Mouse (Mus musculus) MEL (cell line): ENCODE data around the gene Macrod2. TPM values are rescaled to one million over a fixed set of nuclear protein-coding genes. Genes with fewer than 3 reads are reported as not detected.

Source experiments
- DNase-seq: peaks from one replicate; pipeline ENCODE4 v3.0.0; 2011; ENCODE audit warnings: low read depth, low spot score
- H3K27ac ChIP-seq: 2 replicates; pipeline ENCODE4 v1.5.1; 2012; ENCODE audit warnings: low read depth, mild to moderate bottlenecking, control low read depth, low read length, moderate library complexity; ENCODE audit not compliant: control insufficient read depth
- H3K27me3 ChIP-seq, 2 experiments: fragments of 150-350 bp in 1 of 2; sonication (generic) in 1 of 2; 2 replicates each; pipeline ENCODE4 v1.6.1; 2012; ENCODE audit warnings: low read length in 2 of 2, mild to moderate bottlenecking in 2 of 2, improper control_type of control experiment in 1 of 2, moderate library complexity in 1 of 2; ENCODE audit not compliant: insufficient read depth in 2 of 2, control insufficient read depth in 1 of 2
- H3K36me3 ChIP-seq, 2 experiments: 2 replicates each; pipeline ENCODE4 v1.6.1; 2012 to 2014; ENCODE audit warnings: low read length in 2 of 2, improper control_type of control experiment in 1 of 2, inconsistent platforms in 1 of 2, mild to moderate bottlenecking in 1 of 2; ENCODE audit not compliant: insufficient read depth in 2 of 2, control insufficient read depth in 1 of 2
- H3K4me1 ChIP-seq, 2 experiments: fragments of 150-350 bp in 1 of 2; sonication (generic) in 1 of 2; 2 replicates each; pipeline ENCODE4 v1.6.1; 2012; ENCODE audit warnings: low read length in 2 of 2, improper control_type of control experiment in 1 of 2, mild to moderate bottlenecking in 1 of 2; ENCODE audit not compliant: insufficient read depth in 2 of 2, control insufficient read depth in 1 of 2
- H3K4me3 ChIP-seq, 2 experiments: fragments of 150-350 bp in 1 of 2; sonication (generic) in 1 of 2; 2 replicates each; pipeline ENCODE4 v1.5.1; 2012; ENCODE audit warnings: low read depth in 2 of 2, low read length in 2 of 2, mild to moderate bottlenecking in 2 of 2, moderate library complexity in 2 of 2, control low read depth in 1 of 2, improper control_type of control experiment in 1 of 2; ENCODE audit not compliant: control insufficient read depth in 1 of 2, insufficient read depth in 1 of 2
- H3K79me2 ChIP-seq: 2 replicates; pipeline ENCODE4 v1.6.1; 2012; ENCODE audit warnings: mild to moderate bottlenecking, low read length, moderate library complexity; ENCODE audit not compliant: control insufficient read depth, poor library complexity, insufficient read depth
- H3K9ac ChIP-seq: 2 replicates; pipeline ENCODE4 v1.6.1; 2012; ENCODE audit warnings: low read depth, mild to moderate bottlenecking, control low read depth, low read length, moderate library complexity; ENCODE audit not compliant: control insufficient read depth, poor library complexity, severe bottlenecking
- H3K9me3 ChIP-seq: fragments of 150-350 bp; sonication (generic); replicated peaks from 2 replicates; pipeline ENCODE4 v1.6.1; 2012; ENCODE audit warnings: mild to moderate bottlenecking, low read length, improper control_type of control experiment, moderate library complexity; ENCODE audit not compliant: insufficient read depth
- BHLHE40 ChIP-seq: IDR thresholded peaks from 2 replicates; pipeline ENCODE4 v1.6.1; 2012; ENCODE audit warnings: low read depth, mild to moderate bottlenecking, inconsistent platforms, low read length, improper control_type of control experiment, borderline replicate concordance
- E2F4 ChIP-seq: IDR thresholded peaks from 2 replicates; pipeline ENCODE4 v1.6.1; 2011; ENCODE audit warnings: low read depth, low read length, improper control_type of control experiment, borderline replicate concordance
- ELF1 ChIP-seq: IDR thresholded peaks from 2 replicates; pipeline ENCODE4 v1.6.1; 2014; ENCODE audit warnings: low read depth, mild to moderate bottlenecking, inconsistent platforms, low read length, improper control_type of control experiment, moderate library complexity
- EP300 ChIP-seq, 2 experiments: IDR thresholded peaks; 2 replicates each; pipeline ENCODE4 v1.6.1; 2011; ENCODE audit warnings: improper control_type of control experiment in 2 of 2, low read length in 2 of 2, low read depth in 1 of 2, mild to moderate bottlenecking in 1 of 2
- ETS1 ChIP-seq: IDR thresholded peaks from 2 replicates; pipeline ENCODE4 v1.6.1; 2012; ENCODE audit warnings: low read depth, mild to moderate bottlenecking, inconsistent platforms, low read length, improper control_type of control experiment, moderate library complexity
- GABPA ChIP-seq: IDR thresholded peaks from 2 replicates; pipeline ENCODE4 v1.6.1; 2012; ENCODE audit warnings: low read depth, mild to moderate bottlenecking, inconsistent platforms, low read length, improper control_type of control experiment, moderate library complexity
- GATA1 ChIP-seq: IDR thresholded peaks from 2 replicates; pipeline ENCODE4 v1.6.1; 2011; ENCODE audit warnings: low read depth, low read length, improper control_type of control experiment
- HCFC1 ChIP-seq: IDR thresholded peaks from 2 replicates; pipeline ENCODE4 v1.6.1; 2012; ENCODE audit warnings: low read depth, mild to moderate bottlenecking, inconsistent platforms, low read length, improper control_type of control experiment, moderate library complexity
- JUND ChIP-seq: IDR thresholded peaks from 2 replicates; pipeline ENCODE4 v1.6.1; 2011; ENCODE audit warnings: low read depth, mild to moderate bottlenecking, improper control_type of control experiment, low read length
- KAT2A ChIP-seq: conservative IDR thresholded peaks from 2 replicates; pipeline ENCODE4 v1.6.1; 2012; ENCODE audit warnings: low read depth, low read length, improper control_type of control experiment, inconsistent platforms
- MAX ChIP-seq: IDR thresholded peaks from 2 replicates; pipeline ENCODE4 v1.6.1; 2011; ENCODE audit warnings: low read length, improper control_type of control experiment
- MAZ ChIP-seq: IDR thresholded peaks from 2 replicates; pipeline ENCODE4 v1.6.1; 2012; ENCODE audit warnings: low read depth, mild to moderate bottlenecking, inconsistent platforms, low read length, improper control_type of control experiment
- MEF2A ChIP-seq: IDR thresholded peaks from 2 replicates; pipeline ENCODE4 v1.6.1; 2014; ENCODE audit warnings: low read depth, mild to moderate bottlenecking, inconsistent platforms, low read length, improper control_type of control experiment; ENCODE audit not compliant: poor library complexity, insufficient replicate concordance, severe bottlenecking; ENCODE audit errors: extremely low read depth
- MYC ChIP-seq: IDR thresholded peaks from 2 replicates; pipeline ENCODE4 v1.6.1; 2011; ENCODE audit warnings: low read depth, mild to moderate bottlenecking, low read length, improper control_type of control experiment, moderate library complexity
- NELFE ChIP-seq: IDR thresholded peaks from 2 replicates; pipeline ENCODE4 v1.6.1; 2011; ENCODE audit warnings: low read depth, low read length, improper control_type of control experiment
- NRF1 ChIP-seq: IDR thresholded peaks from 2 replicates; pipeline ENCODE4 v1.6.1; 2014; ENCODE audit warnings: low read depth, mild to moderate bottlenecking, inconsistent platforms, low read length, improper control_type of control experiment, moderate library complexity; ENCODE audit not compliant: poor library complexity, insufficient read depth, severe bottlenecking
- POLR2AphosphoS2 ChIP-seq: IDR thresholded peaks from 2 replicates; pipeline ENCODE4 v1.6.1; 2011; ENCODE audit warnings: low read length, improper control_type of control experiment
- RAD21 ChIP-seq: IDR thresholded peaks from 2 replicates; pipeline ENCODE4 v1.6.1; 2011; ENCODE audit warnings: mild to moderate bottlenecking, low read depth, low read length, improper control_type of control experiment
- RCOR1 ChIP-seq: IDR thresholded peaks from 2 replicates; pipeline ENCODE4 v1.6.1; 2012; ENCODE audit warnings: low read depth, mild to moderate bottlenecking, inconsistent platforms, low read length, improper control_type of control experiment
- SIN3A ChIP-seq: IDR thresholded peaks from 2 replicates; pipeline ENCODE4 v1.6.1; 2012; ENCODE audit warnings: low read length, improper control_type of control experiment, inconsistent platforms
- SMC3 ChIP-seq: IDR thresholded peaks from 2 replicates; pipeline ENCODE4 v1.6.1; 2011; ENCODE audit warnings: low read depth, low read length, improper control_type of control experiment
- TBP ChIP-seq: IDR thresholded peaks from 2 replicates; pipeline ENCODE4 v1.8.0; 2011; ENCODE audit warnings: low read depth, low read length, improper control_type of control experiment
- UBTF ChIP-seq: IDR thresholded peaks from 2 replicates; pipeline ENCODE4 v1.6.1; 2012; ENCODE audit warnings: low read depth, mild to moderate bottlenecking, inconsistent platforms, low read length, improper control_type of control experiment, moderate library complexity, borderline replicate concordance; ENCODE audit not compliant: insufficient read depth
- ZMIZ1 ChIP-seq: IDR thresholded peaks from 2 replicates; pipeline ENCODE4 v1.6.1; 2012; ENCODE audit warnings: low read depth, mild to moderate bottlenecking, inconsistent platforms, low read length, improper control_type of control experiment, moderate library complexity
- ZNF384 ChIP-seq: IDR thresholded peaks from 2 replicates; pipeline ENCODE4 v1.6.1; 2012; ENCODE audit warnings: low read depth, mild to moderate bottlenecking, inconsistent platforms, low read length, improper control_type of control experiment
- polyA plus RNA-seq, 2 experiments: library from polyadenylated mRNA; stranded (reverse) in 1 of 2; unstranded in 1 of 2; fragments of >175 nt in 1 of 2; fragments of >200 nt in 1 of 2; gene quantifications; 2 replicates each; pipeline versions ENCODE4 v1.2.1 to v1.2.4; 2012; ENCODE audit warnings: low replicate concordance in 2 of 2, low read depth in 1 of 2; ENCODE audit not compliant: insufficient read length in 2 of 2, insufficient read depth in 1 of 2, missing spikeins in 1 of 2
- total RNA-seq: library from RNA; depleted of rRNA; stranded (reverse); fragments of 300-350 nt; gene quantifications from 2 replicates; pipeline ENCODE4 v1.2.3, GENCODE M21; 2012

The Macrod2 gene
- total and polyA plus RNA-seq, 3 experiments, result not detected

- Histone ChIP-seq H3K4me3 (no peak overlapping the region), H3K27ac (no peak overlapping the region), H3K36me3 (no peaks in the 10 kb centered on the region), H3K9me3 (no peaks in the 10 kb centered on the region), H3K27me3 (no peaks in the 10 kb centered on the region), H3K4me1 (no peaks in the 10 kb centered on the region), H3K79me2 (no peaks in the 10 kb centered on the region), H3K9ac (no peak overlapping the region)
- TF ChIP-seq ELF1 (no peak), RCOR1 (no peak), HCFC1 (no peak), NELFE (no peak), KAT2A (no peak), ETS1 (no peak), EP300 (IDR thresholded peaks at IDR 0.05; ENCODE audit: low read depth in 1 of 2, low read length in 2 of 2) (no peak), GABPA (no peak), BHLHE40 (no peak), SMC3 (no peak), GATA1 (no peak), TBP (no peak), E2F4 (no peak), NRF1 (no peak), UBTF (no peak), MAZ (no peak), MYC (no peak), MAX (no peak)
- no peak for DNase-seq
Observed at GRCm38 (mm10) chr2:140621730-140622337, 226.7 kb downstream of the Macrod2 start.

- TF ChIP-seq ZMIZ1 (no peak), GATA1 (no peak), UBTF (no peak), EP300 (IDR thresholded peaks at IDR 0.05; ENCODE audit: low read depth in 1 of 2, low read length in 2 of 2) (no peak), NRF1 (no peak), MAZ (no peak), E2F4 (no peak), ZNF384 (no peak), JUND (no peak), RAD21 (no peak), BHLHE40 (no peak), POLR2AphosphoS2 (no peak), SIN3A (no peak), MEF2A (no peak)
- no peak for DNase-seq
- no peaks in the 10 kb centered on the region for H3K9me3 ChIP-seq
- H3K27me3 ChIP-seq, result no peaks in the 10 kb centered on the region
- no peaks in the 10 kb centered on the region for H3K4me1 ChIP-seq
- H3K79me2 ChIP-seq, result no peaks in the 10 kb centered on the region
- no peaks in the 10 kb centered on the region for H3K36me3 ChIP-seq
- no peak overlapping the region for H3K9ac ChIP-seq
- no peak overlapping the region for H3K27ac ChIP-seq
- H3K4me3 ChIP-seq, result no peak overlapping the region
Observed at GRCm38 (mm10) chr2:140653481-140653880, 258.4 kb downstream of the Macrod2 start.
